Mouse (Mus musculus): ENCODE results near the gene Mecom.

Gene Mecom

DNA sequence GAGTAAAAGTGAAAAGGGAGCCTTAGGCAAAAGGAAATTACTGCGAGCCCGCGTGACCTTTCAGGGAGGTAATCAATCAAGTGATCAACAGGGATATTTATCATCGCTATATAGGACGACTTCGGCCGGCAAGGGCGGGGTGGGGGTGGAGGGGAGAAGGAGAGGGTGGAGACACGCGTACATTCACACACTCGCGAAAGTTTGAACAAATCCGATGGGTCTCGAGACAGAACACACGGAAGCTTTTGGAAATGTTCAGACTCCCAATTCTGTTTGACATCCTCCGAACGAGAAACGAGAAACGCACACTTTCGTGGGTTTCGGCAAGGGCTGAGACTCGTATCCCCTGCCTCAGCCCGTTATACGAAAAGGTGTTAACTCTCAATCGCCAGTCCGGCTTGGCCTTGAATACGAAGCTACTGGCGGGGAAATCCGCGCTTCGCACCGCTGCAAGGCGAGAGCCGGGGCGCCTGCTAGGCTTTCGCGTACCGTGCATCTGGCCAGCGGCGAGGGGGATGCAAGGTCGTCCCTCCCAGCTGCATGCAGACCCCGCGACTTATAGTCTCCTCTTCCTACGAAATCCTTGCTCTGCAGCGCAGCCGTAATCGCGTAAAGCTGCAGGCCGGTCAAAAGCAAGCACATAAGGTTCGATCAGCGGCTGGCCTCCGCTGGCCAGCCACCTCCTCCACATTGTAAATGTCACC lies 33.6 kb downstream of the Mecom start:
- DNase-seq (ENCODE audit: low spot score in 2 of 2): peak in 1 of 2 experiments; percentile 32

DNA sequence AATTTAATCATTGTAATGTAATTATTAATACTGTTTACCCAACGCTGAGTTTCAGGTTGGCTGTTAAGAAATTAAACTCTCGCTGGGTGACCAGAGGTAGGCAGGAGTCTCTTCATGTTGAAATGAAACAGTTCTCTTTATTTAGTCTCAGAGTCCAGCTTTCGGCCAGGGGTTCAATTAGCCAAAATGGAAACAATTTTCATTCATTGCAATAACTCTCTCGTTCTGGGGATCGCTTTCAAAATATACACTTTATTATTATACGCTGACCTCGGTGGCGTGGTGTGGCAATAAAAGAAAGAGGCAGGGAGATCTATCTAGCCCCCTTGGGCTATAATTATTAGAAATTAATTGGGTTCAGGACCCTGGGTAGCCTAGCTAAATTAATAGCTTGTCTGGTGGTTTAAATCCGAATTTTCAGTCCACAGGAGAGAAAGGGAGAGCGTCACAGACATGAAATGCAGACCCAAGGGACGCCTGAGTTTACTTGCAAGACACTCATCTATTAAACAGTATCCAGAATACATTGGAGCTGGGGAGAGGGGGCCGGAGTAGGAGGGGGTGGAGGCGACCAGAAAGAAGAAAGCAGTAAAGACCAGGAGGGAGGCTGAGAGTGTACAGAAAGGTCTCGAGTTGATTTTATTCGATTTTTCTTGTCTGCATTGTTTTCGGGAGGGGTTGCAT lies 34.4 kb downstream of the Mecom start:
- no peak for DNase-seq (ENCODE audit: low spot score in 2 of 2)

DNA sequence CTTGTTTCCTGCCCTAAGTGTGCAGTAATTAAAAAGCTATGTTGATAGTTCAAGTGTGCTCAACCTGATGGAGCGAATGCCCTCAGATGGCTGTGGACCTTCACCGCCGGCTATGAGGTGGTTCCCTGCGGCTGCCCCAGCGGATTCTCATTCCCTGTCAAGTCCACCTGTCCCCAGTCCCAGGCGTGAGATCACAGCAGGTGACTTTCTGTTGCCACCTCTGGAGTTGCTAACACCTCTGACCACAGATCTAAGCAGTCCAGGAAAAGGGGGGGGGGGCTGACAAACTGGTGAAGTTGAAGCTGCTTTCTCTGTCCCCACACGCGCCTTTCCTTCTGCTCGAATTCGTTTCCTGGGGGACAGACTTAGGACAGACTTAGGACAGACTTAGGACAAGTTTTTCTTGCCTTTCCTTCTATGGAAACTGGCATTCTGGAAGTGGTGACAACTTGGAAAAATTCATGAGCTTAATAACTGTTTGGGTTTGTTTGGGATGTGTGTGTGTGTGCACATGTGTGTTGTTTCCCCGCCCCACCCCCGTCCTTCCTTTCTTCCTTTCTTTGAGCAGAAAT lies 35.3 kb downstream of the Mecom start:
- DNase-seq (ENCODE audit: low spot score in 2 of 2): no peak

DNA sequence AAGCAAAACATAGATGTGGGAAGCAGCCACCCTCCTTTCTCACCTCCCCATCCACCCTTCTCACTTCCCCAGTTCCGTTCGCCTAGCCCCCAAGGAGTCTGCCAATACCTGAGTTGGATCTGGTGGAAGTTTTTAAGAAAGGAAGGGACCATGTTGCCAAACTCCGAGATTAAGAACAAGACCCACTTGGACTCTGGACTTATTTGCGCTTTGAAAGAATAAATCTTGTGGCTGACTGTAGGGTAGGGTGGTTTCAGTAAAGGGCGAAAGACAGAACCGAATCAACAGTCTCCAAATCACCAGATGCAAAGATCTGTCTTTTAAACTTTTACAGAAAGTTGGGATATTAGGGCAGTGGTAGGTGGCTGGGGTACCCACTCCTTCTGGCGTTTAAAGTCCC lies 36.0 kb downstream of the Mecom start:
- no peak for DNase-seq (ENCODE audit: low spot score in 2 of 2)

DNA sequence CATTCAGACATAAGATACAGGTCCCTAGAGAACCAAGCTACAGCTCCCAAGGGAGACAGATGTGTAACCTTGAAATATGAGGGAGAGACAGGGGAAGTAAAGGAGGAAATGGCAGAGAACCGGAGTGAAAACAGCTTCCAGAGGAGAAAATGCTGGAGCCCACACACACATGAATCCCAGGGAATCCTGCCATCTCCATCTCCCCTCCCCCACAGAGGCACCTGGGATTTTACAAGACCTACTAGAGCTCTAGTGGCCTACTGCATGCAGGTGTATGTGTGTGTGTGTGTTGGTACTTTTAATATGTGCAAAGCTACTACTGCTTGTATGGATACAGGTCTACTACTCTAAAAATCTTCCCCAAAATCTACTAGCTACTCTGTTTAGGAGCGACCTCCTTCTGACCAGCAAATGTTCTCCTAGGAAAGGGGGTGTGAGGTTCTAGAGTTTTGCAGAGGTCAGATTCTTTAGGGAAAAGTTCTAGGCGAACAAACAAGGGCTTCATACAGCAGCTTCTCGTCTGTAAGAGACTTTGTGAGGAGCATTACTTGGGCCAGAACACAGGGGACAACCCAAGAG lies 36.7 kb downstream of the Mecom start:
- DNase-seq (ENCODE audit: low spot score in 2 of 2): no peak

DNA sequence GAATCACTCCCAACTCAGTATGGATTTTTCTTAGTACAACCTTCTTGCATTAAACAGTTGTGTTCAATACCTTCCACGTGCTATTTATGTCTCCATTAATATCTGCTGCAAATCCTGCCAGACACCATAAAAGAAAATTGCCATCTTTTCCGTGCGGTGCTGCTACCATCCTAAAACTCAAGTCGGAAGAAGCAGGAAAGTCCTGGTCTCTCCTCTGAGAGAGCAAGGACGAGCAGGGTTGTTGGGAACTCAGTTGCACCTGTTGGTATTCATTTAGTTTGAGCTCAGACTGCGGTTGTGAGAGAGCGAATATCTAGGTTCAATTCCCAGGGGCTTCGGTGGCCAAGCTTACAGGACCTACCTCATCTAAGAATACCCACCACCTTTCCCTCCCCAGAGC lies 37.2 kb downstream of the Mecom start:
- DNase-seq (ENCODE audit: low spot score in 2 of 2): no peak

DNA sequence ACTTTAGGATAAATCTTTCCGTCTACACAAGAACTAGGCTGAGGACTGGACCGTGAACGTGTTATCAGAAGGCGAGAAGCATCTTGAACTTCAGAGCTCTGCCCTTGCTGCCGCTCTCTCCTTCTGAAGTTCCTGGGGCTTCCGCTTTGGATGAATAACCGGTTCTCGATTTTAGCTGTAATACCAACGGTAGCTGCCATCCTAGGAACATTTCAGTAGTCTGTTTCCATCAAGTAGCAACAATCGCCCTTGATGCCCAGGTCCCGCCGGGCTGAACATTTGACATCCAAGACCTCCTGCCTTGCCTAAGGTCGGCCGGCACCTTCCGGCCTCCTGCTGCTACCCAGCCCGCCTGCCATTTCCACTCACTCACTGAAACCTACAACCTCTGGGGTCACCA lies 37.7 kb downstream of the Mecom start:
- DNase-seq (ENCODE audit: low spot score in 2 of 2): no peak

DNA sequence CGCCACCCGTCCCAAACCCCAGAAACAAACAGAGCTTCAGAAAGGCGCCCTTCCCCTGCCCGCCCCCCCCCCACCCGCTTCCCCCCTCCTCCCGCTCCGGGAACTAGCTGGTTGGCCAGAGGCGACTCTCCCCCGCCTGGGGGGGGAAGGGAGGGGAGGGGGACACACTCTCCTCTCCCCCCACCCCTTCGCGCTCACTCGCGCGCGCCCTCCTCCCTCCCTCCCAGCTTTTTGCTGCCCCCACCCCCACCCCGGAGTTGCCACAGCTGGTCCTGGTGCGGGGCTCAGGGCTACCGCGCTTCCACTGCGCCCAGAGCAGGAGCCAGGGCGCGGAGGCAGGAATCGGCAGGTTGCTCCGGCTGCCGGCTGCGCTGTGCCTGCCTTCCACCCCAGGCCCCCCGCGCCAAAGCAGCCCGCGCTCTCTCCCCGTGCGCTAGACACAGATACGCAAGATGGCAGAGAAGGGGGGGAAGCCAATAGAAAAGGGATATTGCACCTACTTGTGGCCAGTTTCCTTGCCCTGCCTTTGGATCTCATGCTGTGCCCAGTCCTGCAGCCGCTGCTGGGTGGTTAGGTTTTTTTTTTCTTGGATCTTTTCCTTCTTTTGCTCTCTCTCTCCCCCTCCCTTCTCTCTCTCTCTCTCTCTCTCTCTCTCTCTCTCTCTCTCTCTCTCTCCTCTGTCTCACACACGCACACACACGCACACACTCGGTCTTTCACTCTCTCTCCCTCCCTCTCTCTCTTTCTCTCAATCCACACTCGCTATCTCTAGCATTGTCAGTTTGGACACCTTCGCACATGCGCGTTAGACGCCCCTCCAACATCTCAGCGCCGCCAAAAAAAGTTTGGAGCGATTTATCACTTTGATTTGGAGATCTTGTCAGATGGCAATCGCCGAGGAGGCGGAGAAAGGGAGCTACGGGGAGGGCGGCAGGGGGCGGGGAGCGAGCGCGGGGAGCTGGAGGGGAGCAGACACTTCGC lies 38.6 kb downstream of the Mecom start:
- no peak for DNase-seq (ENCODE audit: low spot score in 2 of 2)

DNA sequence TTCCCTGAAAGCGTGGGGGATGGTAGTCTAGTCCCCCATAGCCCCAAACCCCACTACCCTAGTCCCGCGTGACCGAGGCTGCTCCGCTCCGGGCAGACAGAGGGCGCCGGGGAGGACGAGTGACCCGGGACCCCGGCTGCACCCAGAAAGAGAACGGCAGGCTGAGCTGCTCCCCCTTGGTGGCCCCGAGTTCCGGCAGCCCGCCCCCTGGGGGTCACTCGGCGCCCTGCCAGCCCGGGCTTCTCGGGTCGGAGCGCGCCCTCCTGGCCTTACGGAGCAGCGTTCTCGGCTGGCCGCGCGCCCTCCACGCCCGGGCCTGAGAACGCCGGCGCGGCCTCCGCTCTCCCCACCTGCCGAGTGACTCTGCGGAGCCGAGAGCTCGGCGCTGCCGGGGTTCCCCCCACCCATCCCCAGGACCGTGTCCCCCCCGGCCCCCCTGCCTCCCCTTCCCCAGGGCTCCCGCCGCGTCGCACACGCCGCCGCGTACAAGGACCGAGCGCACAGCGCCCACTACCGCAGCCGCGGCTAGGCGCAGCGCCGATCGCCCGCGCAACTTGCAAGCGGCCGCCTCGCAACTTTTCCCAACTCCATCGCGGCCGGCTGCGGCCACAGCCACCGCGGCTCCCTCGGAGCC lies 39.4 kb downstream of the Mecom start:
- peak in 1 of 2 experiments; percentile 54 for DNase-seq (ENCODE audit: low spot score in 2 of 2)

DNA sequence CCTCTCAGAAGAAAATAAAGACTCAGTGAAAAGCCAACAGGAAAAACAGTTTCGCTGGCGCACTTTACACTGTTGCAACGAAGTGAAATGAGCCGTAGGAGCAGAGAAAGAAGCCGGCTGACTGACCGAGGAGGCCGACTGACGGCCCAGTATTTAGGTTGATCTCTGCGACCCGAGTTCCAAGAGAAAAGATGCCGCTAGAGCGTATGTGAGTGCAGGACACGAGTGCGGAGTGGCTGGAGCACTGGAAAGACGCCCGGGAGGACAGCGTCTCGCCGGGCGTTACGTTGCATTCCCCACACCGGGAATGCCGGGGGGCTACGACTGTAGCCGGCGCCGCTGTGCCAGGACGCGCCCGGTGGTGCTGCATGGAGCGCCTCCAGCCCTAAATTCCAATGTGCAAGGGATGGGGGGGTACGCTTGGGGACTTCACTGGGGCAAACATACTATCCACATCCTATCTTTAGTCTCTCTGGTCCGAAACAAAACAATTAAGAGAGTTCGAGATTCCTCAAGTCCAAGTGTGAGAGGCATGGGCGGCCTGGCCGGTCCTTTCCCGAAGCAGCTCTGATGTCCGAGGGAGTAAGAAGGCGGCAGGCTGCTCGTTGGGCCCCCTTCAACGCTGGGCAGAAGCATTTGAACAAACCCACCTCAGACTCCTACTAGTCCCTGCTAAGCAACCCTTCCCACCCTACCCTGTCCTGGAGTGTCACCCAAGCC lies 40.1 kb downstream of the Mecom start:
- no peak for DNase-seq (ENCODE audit: low spot score in 2 of 2)

DNA sequence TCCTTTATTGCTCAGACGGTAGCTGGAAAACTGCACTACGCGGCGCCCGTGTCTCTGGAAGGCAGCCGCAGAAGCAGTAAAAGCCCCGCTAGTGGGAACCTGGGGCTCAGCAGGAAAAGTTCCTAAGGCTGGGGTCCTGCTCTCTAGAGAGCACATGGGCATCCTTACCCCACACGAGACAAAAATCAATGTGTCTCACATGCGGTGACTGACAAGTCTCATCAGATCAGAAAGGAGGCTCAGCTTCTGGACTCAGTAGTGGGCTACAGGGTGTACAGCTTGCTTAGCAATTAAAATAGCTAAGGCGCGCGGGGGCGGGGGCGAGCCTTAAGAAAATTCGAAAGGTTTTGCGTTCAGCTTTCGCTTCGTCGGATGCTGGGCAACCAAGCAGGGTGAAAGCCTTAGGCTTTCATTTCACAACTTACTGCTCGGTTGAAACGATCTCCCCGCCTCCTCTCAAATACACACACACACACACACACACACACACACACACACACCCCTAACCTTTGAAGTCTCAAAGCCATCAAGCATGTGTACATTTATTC lies 40.7 kb downstream of the Mecom start:
- no peak for DNase-seq (ENCODE audit: low spot score in 2 of 2)

DNA sequence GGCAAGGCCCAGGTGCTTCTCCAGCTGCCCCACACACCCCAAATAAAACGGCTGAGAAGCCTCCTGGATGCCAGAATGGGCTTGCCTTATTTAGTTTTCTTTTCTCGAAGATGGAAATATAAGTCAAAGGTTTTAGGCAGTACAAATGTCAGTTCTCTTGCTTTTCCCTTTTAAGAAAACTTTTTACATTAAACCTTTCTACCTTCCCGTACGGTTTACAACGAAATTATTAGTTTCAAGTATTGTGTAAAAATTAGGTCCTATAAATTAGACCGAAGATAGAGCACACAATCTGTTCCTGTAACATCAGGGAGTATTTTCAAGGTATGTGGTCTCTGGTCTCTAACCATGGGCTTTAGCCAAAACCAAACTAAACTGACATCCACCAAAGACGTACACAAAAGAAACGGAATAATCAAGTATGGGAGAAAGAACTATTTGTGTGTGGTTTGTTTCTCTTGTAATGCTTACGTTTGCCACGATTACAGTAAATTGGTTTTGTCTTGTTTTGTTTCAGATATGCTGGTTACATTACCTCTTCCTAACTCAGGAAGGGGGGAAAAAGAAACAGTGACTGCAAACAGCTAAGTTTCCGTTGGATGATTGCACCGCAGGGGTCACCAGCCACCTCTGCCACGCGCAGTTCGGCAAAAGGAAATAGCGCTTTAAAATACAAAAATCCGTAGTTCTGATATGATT lies 41.3 kb downstream of the Mecom start:
- no peak for DNase-seq (ENCODE audit: low spot score in 2 of 2)

DNA sequence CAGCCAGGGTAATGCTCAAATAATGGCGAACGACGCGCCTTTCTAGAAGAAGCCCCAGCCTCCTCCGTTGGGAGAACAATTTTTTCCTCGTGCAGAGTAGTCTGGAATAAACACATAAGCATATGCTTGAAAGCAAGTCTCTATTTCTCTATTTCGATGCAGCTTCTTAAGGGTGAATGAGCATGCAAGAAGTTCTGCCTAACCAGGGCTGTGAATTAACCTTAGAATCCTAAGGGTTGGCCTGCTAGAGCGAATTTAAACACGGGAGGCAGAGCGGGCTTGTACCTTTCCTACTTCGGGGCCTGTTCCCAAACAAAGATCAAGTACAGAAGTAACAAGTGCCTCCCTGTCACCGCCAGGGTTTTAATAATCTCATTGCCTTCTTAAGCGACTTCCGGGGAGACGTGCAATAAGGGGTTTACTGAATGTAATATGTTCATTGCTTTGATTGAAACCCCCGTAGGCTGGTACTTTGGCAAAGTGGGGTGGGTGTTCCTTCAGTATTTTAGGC lies 42.0 kb downstream of the Mecom start:
- DNase-seq (ENCODE audit: low spot score in 2 of 2): no peak

DNA sequence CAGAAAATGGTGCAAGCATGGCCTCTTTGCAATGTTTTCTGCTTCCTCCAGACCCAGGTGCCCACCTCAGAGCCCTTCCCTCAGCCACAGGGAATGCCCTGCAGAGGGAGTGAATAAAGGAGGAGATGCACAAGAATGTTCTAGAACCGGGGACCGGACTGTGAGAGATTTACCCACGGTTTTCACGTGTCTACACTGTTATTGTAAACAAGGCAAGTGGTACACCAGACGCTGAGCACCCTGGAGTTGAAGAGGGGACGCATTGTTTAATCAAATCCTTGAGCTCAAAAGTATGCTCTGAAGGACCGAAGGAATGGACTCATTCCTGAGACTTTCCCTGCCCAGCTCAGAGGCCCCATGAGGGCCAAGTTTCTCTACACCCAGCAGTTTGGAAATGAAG lies 43.2 kb downstream of the Mecom start:
- no peak for DNase-seq (ENCODE audit: low spot score in 2 of 2)

DNA sequence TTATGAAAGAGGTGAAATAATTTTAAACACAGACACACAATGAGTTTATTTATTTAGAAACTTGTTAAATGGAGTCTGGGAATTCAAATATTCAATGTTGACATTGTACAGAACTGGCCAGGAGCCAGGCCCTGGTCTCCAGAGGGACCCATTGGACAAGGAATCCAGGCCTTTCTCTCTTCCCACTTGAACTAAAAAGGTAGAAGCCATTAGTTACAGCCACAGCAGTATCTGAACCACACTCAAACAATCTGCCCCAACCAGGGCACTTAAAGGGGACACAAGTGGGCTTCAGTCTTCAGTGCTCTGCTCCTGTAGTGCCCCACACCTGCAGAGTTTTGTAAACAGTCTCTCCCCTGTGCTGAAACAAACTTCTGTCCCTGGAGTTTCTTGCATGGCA lies 44.0 kb downstream of the Mecom start:
- no peak for DNase-seq (ENCODE audit: low spot score in 2 of 2)

DNA sequence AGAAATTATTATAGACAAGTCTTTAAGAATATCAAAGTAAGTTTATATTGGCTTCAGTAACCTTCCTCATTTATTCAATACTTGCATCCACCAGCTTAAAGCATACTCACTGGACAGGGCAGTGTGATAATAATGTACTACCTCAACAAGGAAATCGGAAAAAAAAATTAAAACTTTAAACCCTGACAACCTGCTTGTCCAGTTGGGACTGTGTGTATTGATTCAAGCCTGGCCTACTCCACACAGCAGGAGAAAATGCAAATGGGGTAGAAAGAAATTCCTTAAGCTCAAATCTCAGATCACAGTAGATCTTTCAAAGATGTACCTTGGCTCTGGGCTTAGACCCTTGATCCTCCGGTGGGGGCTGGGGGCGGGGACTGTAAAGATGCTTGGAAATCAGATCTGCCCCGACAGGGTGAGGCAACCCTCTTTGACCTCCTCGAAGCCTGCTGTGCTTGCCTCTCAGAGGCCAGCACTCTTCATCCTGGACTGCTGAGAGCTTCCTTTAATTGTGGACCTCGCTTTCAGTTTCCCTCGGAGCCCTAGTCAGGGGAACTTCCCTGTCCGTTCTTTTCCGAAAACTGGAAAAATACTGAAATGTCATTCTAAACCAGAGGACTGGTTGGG lies 49.5 kb downstream of the Mecom start:
- DNase-seq (ENCODE audit: low spot score in 2 of 2): no peak

DNA sequence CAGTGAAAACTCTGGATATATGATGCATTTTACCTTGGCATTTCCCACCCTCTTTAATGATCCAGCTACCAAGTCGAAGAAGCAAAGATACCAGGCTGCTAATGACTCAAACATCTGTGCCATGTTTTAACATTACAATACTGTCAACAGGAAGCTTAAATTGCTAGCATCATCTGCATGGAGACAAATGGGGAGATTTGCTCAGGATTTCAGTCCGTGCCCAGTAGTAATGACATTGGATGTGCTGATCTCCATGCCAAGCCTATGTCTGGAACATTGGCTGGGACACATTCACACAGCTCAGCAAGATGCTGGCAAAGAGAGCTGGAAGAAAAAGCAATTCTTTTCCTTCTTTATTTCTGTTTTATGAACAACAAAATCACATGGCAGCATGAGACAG lies 53.4 kb downstream of the Mecom start:
- no peak for DNase-seq (ENCODE audit: low spot score in 2 of 2)

DNA sequence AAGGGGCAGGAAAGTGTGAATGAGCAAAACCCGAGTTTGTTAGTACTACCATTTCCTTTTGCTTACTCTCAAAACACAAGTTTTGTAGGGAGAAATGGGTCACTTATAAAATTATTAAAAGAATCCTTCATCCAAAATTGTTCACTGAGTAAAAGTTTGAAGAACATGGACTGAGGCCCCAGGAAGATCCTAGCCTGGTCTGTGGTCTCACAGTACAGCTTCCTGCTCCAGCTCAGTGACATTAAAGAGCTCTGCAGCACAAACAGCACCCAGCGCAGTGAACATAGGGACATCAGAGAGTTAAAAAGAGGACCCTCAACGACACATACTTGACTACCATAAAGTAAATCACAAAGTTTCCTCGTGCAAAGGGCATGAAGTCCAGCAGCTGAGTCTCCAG lies 59.0 kb downstream of the Mecom start:
- no peak for DNase-seq (ENCODE audit: low spot score in 2 of 2)

DNA sequence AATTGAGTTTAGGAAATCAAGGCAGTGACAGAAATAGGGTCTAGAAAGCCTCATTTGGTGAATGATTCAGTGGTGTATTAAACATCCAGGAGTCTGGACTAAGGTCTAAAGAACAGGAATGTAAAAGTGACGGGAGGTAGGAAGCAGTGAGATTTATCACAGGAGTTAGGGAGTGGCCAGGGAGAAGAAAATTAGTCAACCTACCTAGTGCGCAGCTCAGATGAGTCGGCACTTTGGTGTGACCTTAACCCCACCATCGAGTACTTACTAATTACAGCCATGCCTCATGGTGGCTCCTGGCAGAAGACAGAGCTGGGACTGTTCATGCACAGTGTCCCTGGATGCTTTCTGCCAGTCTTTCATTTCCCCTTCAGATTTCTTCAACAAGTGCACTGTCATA lies 61.4 kb downstream of the Mecom start:
- no peak for DNase-seq (ENCODE audit: low spot score in 2 of 2)
